Mouse (Mus musculus) 3T3-L1 (cell line): ENCODE results near the gene Gnat1.

Source experiments
- DNase-seq: peaks from one replicate; pipeline ENCODE4 v3.0.0-alpha.2; 2015; ENCODE audit warnings: low read depth, low spot score

The Gnat1 gene

DNA sequence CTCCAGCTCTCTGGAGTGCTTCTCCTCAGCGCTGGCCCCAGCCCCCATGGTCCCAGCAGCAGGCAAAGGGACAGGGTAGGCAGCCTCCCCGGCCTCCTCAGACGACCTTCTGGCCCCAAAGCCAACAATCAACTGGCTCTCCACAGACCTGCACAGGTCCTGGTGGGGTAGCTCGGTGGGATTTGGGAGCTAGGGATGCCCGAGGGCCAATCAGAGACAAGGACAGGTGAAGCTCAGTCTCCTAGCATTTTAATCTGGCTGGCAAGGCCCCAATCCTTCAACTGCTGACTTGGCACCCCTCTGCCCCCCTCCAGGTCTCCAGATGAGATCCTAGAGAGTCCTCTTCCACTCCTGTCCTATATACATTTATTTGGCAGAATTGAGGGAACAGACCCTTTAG, at the start of gene Gnat1:
Gene Gnat1, minus strand, starts transcription at position 212 of the 400 bp plus-strand sequence.
- DNase-seq: no peak

DNA sequence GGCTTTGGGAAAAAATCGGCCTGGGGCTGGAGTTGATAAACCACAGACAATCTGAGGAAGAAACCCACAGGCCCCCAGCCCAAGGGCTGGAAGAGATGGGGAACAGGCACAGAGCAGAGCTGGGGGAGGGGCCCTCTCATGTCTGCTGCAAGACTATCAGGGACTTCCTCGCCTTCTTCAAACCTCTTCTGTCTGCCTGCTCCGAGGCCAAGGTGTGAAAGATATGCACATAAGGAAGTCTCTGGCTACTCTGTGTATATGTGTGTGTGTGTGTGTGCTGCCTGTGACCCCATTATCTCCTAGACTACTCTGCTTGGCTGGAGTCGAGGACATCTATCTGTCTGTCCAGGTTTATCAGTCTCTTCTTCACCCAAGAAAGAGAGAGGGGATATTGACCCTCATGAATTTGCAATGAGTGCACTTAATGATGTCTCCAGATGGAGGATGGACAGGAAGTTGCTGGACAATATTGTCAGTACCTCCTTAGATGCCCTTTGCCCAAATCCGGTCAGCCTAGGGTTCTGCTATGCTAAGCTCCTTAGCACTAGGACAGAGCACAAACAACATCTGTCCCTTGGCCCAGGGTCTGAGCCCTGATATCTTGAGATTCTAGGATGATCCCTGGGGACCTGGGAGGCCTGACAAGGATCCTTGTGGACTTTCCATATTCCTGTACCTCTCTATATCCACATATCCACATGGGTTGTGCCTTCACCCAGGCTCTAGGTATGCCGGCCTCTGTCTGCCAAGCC, 49.6 kb upstream of the Gnat1 start:
- peak; percentile 46 for DNase-seq

DNA sequence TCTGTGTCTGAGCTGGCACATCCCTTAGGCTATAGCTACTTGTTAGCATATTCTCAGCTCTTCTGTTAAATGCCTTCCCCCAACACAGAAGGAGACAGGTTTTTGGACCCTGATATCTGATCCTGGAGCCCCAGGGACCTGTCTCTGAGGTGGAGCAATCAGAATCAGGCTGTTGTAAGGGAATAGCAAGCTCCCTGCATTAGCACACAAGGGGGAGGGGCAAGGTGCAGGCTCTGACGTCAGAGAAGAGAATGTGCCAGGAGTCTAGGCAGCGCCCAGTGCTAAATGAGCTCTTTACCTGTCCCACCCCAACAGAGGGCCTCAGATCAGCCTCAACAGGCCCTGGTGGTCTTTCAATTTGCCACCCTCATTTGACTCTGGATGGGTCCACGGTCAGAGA, 47.5 kb upstream of the Gnat1 start:
- DNase-seq: no peak

DNA sequence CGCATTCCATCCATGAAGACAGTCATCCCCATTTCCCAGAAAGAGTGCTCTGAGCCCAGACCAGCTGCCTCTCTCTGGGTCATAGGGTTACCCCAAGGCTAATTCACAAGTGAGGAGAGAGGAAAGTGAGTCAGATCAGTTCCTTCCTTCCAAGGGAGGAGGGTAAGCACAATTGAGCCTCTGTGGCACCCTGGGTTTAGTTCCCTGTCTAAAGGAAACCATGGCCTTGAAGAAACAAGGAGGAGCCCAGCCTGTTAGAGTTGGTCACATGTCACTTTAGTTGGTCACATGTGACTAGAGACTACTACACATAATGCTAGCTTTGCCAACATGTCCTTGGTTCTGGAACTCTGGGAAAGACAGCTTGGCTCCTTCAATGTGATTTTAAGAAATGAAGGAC, 45.3 kb upstream of the Gnat1 start:
- DNase-seq: no peak

DNA sequence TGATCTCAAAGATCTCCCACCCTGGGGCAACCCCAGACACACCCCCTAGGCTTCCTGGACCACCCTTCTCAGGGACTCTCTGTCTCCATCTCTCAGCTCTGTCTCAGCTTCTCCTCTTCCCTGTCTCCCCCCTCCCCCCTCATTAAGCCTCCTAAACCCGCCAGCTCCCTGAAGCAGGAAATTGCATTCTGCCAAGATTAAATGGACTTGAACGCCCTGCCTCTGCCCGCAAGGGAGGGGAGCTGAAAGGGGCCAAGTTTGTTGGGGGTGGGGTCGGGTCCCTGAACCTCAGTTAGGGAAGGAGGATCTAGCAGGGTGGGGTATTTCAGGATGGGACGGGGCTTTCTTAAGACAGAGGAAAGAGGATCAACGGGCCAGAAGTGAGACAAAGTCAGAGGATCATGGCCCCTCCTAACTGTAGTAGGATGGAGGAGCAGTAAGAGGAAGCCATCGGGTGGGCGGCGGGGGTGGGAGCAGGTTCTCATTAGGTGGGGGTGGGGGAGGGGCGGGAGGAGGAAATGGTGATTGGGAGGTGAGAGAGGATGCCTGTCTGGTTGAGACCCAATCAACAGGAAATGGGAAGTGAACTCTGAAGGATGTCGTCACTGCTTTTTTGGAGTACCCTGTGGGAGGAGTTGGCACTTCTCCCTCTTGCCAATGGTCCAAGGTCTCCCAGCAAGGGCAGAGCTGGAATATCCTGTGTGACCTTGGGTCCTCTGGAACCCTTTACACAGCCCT, 44.5 kb upstream of the Gnat1 start:
- DNase-seq: peak; percentile 44

DNA sequence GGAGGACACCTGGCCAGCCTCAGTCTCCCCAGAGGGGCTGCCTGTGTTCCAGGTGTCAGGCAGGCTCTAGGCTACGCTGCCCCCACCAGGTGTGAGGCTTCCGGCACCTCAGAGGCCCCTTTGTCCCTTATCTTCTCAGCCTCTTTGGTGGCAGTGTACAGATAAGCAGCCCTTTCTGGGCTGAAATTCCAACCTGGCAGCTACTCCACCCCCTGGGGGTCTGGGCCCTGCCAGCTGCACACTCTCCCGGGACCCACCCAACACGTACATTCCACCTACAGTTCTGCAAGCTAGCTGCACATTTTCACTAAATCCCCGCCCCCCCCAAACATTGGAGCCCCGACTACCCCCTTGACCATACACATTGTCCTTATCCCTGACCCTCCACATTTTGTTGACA, 43.8 kb upstream of the Gnat1 start:
- DNase-seq: no peak

DNA sequence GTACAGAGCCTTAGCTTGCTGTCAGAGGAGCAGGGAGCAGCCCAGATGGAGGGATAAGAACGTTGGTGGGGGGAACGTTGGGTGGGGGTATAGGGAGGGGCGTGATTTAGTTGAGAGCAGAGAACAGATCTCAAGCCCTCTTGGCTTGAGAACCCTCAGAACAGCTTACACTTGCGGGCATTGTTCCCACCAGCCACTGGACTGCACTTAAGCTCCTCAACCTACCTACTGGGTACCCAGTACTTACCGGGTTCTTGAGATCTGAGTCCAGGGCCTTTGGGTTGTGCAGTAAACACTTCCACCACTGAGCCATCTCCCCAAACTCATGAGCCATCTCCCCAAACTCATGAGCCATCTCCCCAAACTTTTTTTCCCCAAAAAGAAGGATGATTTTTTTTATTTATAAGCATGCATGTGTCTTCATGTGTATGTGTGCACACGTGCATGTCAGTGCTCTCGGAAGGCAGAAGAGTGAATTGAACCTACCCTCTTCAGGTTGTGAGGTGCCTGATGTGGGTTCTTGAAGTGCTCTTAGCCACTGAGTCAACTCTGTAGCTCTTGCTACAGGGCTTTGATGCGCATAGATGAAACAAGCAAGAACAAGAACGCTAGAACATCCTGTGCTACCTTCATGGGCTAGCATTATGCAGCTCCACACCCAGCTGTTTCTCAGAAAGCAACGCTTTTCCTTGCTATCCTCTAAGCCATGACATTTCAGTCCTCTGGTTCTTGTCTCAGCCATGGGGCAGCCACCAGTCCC, 39.4 kb upstream of the Gnat1 start:
- no peak for DNase-seq

DNA sequence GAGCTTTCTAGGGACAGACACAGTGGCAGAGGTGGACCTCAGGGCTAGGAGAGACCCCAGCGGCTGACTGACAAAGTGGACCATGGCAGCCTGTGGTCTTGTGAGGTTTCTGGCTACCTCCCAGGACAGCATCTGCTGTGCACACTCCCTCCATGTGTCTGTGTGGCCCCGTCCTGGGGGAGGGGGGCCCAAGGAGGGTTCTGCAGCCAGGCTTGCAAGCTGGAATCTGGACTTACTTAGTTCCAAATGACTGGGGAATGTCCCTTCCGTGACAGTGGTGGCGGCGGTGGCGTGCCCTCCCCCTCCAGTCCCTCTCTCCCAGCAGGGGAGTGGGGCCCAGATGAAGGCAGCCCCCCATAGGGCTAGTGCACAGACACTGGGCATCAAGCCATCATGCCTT, 37.4 kb upstream of the Gnat1 start:
- DNase-seq: peak; percentile 68

DNA sequence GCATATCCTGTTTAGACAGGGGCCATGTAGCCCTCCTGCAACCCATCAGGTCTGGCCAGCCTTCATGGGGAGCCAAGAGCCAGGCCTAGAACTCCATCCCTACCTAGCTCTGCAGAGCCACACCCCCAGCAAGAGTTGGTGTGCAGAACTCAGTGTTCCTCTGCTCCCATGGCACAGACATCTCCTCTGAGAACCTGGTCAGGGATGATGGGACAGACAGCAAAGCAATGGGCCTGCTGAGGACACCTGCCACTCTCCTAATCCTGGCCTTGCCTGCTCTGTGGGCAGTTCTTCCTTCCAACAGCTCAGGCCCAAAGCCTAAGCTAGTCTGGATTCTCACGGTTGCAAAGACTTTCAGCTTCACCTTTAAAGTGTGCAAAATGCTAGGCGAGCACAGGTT, 36.1 kb upstream of the Gnat1 start:
- no peak for DNase-seq

DNA sequence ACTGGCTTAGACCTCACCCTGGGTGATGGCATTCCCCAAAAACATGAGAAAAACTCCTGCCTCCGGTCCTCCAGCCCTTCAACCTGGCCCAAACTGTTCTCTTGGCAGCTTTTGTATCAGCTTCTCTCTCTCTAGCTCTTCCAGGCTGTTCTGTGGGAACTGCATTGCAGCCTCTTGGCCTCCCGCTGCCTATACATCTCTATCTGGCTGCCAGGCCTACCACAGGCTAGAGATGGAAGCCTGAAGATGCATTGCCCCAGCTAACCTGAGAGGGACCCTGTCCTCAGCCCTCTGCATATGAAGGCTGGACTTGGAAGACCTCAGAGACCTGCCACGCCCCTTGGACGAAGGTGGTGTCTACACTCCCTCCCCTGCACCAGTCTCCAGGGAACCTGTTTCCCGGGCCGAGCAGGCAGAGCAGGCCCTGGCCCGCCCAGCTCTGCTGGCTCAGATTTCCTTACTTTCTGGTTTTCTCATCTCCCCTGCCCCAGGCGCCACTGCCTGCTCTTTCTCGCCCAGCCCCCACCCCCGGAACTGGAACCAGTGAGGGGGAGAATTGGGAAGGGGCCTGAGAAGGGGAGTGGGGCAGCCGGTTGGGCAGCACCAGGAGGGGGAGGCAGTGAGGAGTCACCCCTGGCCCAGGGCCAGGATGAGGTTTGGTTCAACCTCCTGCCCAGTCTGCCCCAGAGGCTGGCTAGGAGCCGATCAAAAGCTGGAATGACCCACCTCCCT, 34.9 kb upstream of the Gnat1 start:
- DNase-seq: peak; percentile 88

DNA sequence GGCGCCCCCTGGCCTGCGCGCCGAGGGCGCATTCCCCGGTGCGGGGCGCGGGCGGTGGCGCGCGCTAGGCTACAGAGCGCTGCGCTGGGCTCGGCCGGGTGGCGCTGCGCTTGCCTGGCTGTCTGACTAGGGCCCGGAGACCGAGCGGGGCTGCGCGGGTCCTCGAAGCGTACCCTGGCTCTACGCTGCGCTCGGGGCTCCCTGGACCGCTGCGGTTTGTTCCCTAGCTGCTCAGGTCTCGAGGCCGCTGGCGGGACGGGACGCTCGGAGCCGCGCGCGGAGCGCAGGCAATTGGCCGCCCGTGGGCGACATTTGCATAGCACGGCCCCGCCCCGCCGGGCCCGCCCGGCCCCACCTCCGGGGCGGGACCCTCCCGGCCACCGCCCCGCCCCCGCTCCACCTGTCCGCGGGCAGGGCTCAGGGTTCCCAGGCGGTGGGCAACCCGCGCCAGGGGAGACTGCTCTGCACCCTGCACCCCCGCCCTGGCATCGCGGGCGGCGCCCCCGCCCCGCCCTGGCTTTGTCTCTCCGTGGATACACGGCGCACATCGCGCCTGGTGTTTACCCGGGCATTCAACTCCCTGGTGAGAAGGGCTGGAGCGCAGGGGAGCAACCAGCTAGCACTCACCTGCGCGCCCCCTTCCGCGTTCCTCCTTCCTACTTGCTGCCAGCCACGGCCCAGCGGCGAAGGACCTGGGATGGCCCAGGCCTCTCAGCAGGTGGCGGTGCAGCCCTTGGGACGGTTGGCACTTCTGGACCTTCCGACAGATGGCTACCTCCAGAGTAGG, 30.4 kb upstream of the Gnat1 start, which contains the start of gene Sema3f:
Gene Sema3f, minus strand, starts transcription at position 779 of the 787 bp plus-strand sequence.
- DNase-seq: peak; percentile 54

DNA sequence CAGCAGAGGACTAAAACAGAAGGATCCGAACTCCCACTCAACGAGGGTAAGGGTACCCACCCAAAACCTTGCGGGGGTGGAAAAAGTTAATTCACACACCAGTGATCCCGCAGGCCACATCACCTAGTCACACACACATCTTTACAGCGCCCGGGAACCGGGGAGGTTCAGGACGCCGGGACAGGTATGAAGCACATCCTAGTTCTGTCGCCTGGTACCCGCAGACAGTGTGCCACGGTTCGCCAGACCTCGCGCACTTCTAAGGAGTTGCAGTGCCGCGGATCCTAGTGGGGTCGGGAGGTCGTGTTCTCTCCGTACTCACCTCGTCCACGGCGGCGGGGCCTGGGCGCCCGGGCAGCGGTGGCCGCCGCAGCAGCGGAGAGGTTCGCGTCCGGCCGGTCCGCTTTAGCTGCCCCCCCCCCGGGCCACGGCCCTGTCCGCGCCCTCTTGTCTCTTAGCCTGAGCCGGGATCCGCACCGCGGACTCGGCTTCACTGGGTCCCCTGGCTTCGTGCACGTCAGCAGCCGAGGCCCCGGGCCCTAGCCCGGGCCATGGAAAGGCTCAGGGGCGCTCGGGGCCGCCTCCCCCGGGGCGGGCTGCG, 29.7 kb upstream of the Gnat1 start:
- DNase-seq: no peak

DNA sequence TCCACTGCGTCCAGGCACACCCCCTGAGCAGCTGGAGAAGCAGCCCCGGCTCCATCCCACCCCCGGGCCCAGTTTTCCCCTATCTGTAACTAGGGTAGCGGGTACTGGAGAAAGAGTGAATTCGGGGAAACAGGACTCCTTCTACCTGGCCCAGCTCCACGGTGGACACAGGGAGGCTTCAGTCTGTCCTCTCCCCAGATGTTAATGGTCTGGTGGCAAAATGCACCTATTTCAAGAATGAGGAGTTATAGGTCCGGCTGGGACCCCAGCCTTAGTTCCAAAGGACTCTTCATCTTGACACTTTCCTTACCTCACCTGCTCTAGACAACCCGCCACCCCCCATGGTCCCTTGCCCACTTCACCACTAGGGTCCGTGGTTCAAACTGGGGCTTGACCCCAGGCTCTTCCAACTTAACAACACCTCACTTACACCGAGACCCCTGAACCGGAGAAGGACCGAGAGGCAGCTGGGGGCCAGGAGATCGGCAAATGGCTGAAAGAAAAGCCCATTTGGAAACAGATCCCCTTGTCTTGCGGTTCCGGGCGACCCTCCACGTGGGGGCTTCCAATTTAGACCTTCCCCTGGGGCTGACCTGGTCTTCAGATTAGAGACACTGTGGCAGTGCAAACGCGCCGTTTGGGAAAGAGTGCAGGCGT, 29.1 kb upstream of the Gnat1 start:
- DNase-seq: no peak

DNA sequence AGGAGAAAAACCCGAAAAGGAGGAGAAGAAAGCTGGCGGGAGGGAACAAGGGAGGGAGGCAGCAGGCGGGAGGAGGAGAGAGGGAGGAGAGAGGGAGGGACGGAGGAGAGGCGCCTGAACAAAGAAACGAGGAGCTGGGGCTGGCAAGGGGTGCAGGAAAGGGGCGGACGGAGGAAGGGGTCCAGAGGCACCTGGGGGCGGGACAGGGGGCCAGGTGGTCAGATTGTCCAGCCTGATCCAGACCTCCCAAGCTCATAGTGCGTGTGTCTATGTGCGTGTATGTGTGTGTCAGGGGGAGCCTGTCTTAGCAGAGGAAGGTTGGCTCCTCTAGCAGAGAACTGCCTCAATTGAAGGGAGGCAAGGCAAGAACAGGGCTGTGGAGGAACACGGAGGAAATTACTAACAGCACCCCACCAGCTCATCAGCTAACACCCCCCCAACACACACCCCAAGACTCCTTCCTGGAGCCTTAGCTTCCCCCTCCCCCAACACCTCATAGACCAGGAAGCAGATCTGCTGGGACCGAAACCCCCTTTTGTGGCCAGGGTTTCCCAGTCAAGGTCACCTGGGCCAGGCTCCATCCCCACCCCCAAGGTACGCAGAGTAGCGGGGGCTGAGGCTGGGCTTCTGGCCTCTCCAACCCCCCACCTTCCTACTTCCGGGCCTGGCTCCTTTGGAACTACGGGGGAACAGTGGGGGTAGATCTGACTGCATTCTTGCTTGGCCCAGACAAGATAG, 28.4 kb upstream of the Gnat1 start:
- DNase-seq: no peak

DNA sequence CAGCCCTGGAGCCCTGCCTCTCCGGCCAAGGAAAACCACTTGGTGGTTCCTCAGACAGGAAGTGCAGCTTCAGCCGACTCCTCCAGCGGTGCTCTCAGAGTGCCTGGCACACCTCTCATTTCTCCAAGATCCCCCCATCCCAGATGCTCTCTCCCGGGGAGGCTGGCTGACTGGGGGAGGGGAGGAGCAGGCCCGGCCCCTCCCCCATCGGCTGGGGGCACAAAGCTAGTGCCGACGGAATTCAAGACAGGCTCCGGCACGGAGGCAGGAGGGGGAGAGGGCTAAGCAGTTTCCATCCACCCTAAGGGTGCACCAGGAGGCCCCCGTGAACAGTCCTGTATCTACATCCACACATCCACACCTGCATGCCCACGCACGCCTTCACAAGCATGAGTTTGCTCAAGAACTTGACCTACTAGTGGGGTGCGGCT, 27.3 kb upstream of the Gnat1 start:
- DNase-seq: no peak

DNA sequence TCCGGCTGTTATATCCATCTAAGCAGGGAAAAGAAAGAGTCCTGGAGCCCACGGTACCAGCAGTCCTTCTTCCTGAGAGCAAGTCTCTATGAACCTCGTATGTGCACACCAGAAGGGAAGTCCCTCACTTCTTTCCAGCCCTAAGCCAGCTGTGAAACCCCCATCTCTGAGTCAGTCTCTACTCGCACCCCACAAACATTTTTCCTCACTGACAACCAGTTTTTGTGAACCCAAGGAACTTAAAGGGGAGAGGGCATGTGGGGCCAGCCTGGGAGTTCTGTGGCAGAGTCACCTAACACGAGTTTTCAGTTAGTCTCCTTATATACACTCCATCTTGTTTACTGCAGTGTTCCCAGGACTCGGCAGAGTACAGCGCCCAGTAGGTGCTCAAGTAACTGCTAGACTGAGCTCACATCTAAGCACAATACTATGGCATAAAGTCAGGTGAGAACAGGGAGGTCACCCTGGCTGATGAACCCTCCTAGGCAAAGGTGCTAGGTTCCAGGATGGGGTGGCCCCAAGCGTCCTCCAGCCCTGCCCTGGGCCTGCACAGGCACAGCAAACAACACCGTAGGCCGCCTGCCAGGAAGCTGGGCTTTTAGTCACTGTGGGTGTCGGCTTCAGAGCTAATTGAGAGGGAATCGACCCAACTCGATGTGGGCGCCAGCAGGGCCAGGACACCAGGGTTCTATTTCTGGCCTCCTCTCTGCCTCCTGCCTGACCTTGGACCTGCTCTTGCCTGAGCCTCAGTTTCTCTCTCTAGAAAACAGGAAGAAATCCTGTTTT, 24.0 kb upstream of the Gnat1 start:
- peak; percentile 80 for DNase-seq

DNA sequence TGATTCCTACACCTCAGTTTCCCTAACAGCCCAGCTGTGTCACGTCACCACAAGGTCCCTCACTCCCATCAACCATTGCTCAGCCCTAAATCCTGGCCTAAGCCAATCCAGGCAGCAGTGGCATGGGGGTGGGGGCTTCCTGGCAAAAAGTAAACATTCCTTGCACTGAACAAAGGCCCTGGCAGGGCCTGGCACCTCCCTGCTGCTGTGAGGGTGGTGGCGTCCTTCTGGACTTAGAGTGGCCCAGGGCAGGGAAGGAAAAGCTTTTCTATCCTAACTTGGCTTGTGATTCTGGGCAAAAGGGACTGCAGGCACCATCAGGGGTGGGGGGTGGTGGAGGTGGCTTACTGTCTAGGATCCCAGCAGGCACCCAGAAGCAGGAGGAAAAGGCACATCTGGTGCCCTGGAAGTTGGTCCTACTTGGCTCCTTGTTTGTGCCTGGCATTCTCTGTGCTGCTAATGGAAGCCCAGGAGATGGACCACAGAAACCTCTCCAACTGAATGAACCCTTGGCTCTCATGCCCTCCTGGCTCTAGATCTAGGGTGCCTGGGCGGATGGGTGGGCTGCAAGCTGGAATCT, 23.2 kb upstream of the Gnat1 start:
- no peak for DNase-seq

DNA sequence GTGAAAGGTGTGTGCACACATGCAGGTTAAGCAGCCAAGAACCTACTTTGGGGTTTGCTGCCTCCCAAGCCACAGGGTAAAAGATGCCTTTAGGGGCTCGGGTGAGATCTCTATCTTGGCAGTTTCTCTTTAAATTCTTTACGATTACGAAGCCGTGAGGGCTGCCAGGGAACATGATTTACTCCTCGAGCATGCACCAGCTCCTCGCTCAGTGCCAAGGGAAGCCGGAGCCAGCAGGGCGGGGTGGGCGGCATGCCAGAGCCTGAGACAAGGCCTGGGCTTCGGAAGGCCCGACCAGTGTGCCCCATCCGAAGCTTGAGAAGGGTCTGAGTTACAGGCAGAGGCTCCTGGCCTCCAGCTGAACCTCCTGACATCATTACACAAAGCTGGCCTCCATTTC, 22.1 kb upstream of the Gnat1 start:
- DNase-seq: peak; percentile 96
